Mouse (Mus musculus): ENCODE results near the gene Sult2a1. TPM values are rescaled to one million over a fixed set of nuclear protein-coding genes. Genes with fewer than 3 reads are reported as not detected.
"Not testable (repeated sequence)": the region's sequence is repeated elsewhere in the genome, so short reads cannot be mapped to it uniquely, and the experiment has no call there.

Sult2a1 gene
- not detected in 2 replicates for total RNA-seq (2017)

DNA sequence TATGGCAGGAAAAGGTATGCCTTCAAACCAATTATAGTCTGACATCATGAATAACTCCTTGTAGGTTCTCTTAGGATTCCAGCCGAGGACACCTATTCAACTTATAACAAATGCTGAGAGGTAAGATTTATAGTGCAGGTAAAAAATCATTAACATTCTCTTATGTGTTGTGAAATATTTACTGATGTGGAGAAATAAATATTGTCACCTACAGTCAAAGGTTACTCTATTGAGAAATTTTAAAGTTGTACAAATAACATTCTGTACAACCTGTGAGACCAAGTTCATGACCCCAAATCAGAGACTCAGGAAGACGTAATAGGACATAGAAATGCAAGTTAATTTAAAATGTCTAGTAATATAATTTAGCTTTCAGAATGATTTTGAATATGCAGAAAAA, at the start of gene Sult2a1:
Gene Sult2a1, minus strand, starts transcription at position 101 of the 400 bp plus-strand sequence.
- not testable (repeated sequence) for ATAC-seq (replicated peaks in 1 of 2; ENCODE audit: insufficient read depth in 1 of 2, low FRiP score in 2 of 2, low TSS enrichment in 1 of 2, low read depth in 1 of 2, poor library complexity in 2 of 2, severe bottlenecking in 2 of 2)

DNA sequence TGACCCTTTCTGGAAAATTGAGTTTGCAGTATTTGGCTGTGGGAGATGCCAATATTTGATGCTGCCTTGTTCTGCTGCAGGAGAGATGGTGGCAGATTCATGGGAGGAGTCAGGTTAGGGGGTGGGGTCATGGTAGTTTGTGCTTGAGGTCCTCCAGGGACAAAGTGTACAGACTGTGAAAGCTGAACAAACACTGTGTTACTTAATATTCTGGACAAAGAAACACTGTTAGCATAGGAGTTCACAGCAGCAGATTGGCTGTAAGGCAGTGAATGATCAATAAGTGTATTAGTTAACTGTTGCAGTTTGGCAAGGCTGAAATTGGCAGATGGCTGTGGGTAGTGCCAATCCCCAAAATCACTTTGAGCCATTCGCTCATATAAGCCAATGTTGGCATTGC, 23.3 kb downstream of the Sult2a1 start:
- no peak for ATAC-seq (replicated peaks in 1 of 2; ENCODE audit: insufficient read depth in 1 of 2, low FRiP score in 2 of 2, low TSS enrichment in 1 of 2, low read depth in 1 of 2, poor library complexity in 2 of 2, severe bottlenecking in 2 of 2)

Other genes with a start within 250 kb of the Sult2a1 start
- gene Sult2a5, start 213.4 kb downstream of the Sult2a1 start, total RNA-seq (2017): not detected in 2 replicates
- not detected in 2 replicates for gene Sult2a2, start 103.9 kb downstream of the Sult2a1 start, total RNA-seq (2017)
- not detected in 2 replicates for gene Sult2a4, start 152.2 kb upstream of the Sult2a1 start, total RNA-seq (2017)